Mouse (Mus musculus): Measurements from ENCODE around the gene Rab11a. TPM values are rescaled to one million over a fixed set of nuclear protein-coding genes. Genes with fewer than 3 reads are reported as not detected.

Rab11a gene
- polyA plus RNA-seq, 2 experiments = 243 to 434 TPM

GRCm38 (mm10) chr9:64778151-64778550 is 40.6 kb upstream of the Rab11a start:
- H3K4me2 ChIP-seq (replicated peaks; ENCODE audit: low read depth, low read length, severe bottlenecking) = no peak overlapping the region
- H3K9me3 ChIP-seq (ENCODE audit: control insufficient read depth, low read length) = no peaks in the 10 kb centered on the region
- H3K9ac ChIP-seq (ENCODE audit: low read depth, low read length, severe bottlenecking) = no peak overlapping the region
- H3K4me3 ChIP-seq (replicated peaks; ENCODE audit: low read length) = no peak overlapping the region
- no peak overlapping the region for H3K27ac ChIP-seq (replicated peaks; ENCODE audit: low read depth, low read length)
- no peaks in the 10 kb centered on the region for H3K27me3 ChIP-seq (ENCODE audit: control insufficient read depth, insufficient read depth, low read length)
- ATAC-seq (ENCODE audit: low FRiP score, low read depth) (no peak), DNase-seq (ENCODE audit: low spot score) (no peak)
- H3K36me3 ChIP-seq (ENCODE audit: control insufficient read depth, insufficient read depth, low read length) = no peaks in the 10 kb centered on the region
- WGBS = 86% methylated on average over 1 of the region's 1 CpGs
- no peak for TF ChIP-seq POLR2A (IDR thresholded peaks at IDR 0.05; ENCODE audit: borderline replicate concordance, extremely low read depth, insufficient read depth, insufficient read length)
- H3K4me1 ChIP-seq (ENCODE audit: control insufficient read depth, insufficient read depth, low read length) = no peaks in the 10 kb centered on the region

- no peak overlapping the region for H3K9ac ChIP-seq (ENCODE audit: low read depth, low read length, severe bottlenecking)
- no peak for ATAC-seq (ENCODE audit: low FRiP score, low read depth)
- H3K27ac ChIP-seq (replicated peaks; ENCODE audit: low read depth, low read length) = no peak overlapping the region
- no peaks in the 10 kb centered on the region for H3K4me1 ChIP-seq (ENCODE audit: control insufficient read depth, insufficient read depth, low read length)
- H3K36me3 ChIP-seq (ENCODE audit: control insufficient read depth, insufficient read depth, low read length) = no peaks in the 10 kb centered on the region
- no peak for DNase-seq (ENCODE audit: low spot score)
- 84% methylated on average over 4 of the region's 4 CpGs for WGBS
- no peak overlapping the region for H3K4me2 ChIP-seq (replicated peaks; ENCODE audit: low read depth, low read length, severe bottlenecking)
- no peak overlapping the region for H3K4me3 ChIP-seq (replicated peaks; ENCODE audit: low read length)
- no peaks in the 10 kb centered on the region for H3K9me3 ChIP-seq (ENCODE audit: control insufficient read depth, low read length)
- TF ChIP-seq POLR2A (IDR thresholded peaks at IDR 0.05; ENCODE audit: borderline replicate concordance, extremely low read depth, insufficient read depth, insufficient read length) = no peak
- no peaks in the 10 kb centered on the region for H3K27me3 ChIP-seq (ENCODE audit: control insufficient read depth, insufficient read depth, low read length)
Measured at GRCm38 (mm10) chr9:64777441-64777987, 40.0 kb upstream of the Rab11a start.

- Histone ChIP-seq H3K9me3 (ENCODE audit: control insufficient read depth, low read length) (no peaks in the 10 kb centered on the region), H3K4me3 (replicated peaks; ENCODE audit: low read length) (no peak overlapping the region), H3K36me3 (ENCODE audit: control insufficient read depth, insufficient read depth, low read length) (no peaks in the 10 kb centered on the region), H3K27me3 (ENCODE audit: control insufficient read depth, insufficient read depth, low read length) (no peaks in the 10 kb centered on the region), H3K4me2 (replicated peaks; ENCODE audit: low read depth, low read length, severe bottlenecking) (no peak overlapping the region), H3K9ac (ENCODE audit: low read depth, low read length, severe bottlenecking) (no peak overlapping the region), H3K27ac (replicated peaks; ENCODE audit: low read depth, low read length) (no peak overlapping the region), H3K4me1 (ENCODE audit: control insufficient read depth, insufficient read depth, low read length) (no peaks in the 10 kb centered on the region)
- no peak for ATAC-seq (ENCODE audit: low FRiP score, low read depth)
- TF ChIP-seq POLR2A (IDR thresholded peaks at IDR 0.05; ENCODE audit: borderline replicate concordance, extremely low read depth, insufficient read depth, insufficient read length) = no peak
- 83% methylated on average over 4 of the region's 4 CpGs for WGBS
- no peak for DNase-seq (ENCODE audit: low spot score)
Measured at GRCm38 (mm10) chr9:64775491-64775890, 37.9 kb upstream of the Rab11a start.

- WGBS = 76% methylated on average over 2 of the region's 2 CpGs
- Histone ChIP-seq H3K27ac (replicated peaks; ENCODE audit: low read depth, low read length) (no peak overlapping the region), H3K4me1 (ENCODE audit: control insufficient read depth, insufficient read depth, low read length) (no peaks in the 10 kb centered on the region), H3K36me3 (ENCODE audit: control insufficient read depth, insufficient read depth, low read length) (no peaks in the 10 kb centered on the region), H3K4me2 (replicated peaks; ENCODE audit: low read depth, low read length, severe bottlenecking) (no peak overlapping the region), H3K4me3 (replicated peaks; ENCODE audit: low read length) (no peak overlapping the region), H3K9me3 (ENCODE audit: control insufficient read depth, low read length) (no peaks in the 10 kb centered on the region), H3K27me3 (ENCODE audit: control insufficient read depth, insufficient read depth, low read length) (no peaks in the 10 kb centered on the region), H3K9ac (ENCODE audit: low read depth, low read length, severe bottlenecking) (no peak overlapping the region)
- ATAC-seq (ENCODE audit: low FRiP score, low read depth) (no peak), DNase-seq (ENCODE audit: low spot score) (no peak)
- no peak for TF ChIP-seq POLR2A (IDR thresholded peaks at IDR 0.05; ENCODE audit: borderline replicate concordance, extremely low read depth, insufficient read depth, insufficient read length)
Measured at GRCm38 (mm10) chr9:64774883-64775282, 37.3 kb upstream of the Rab11a start.

GRCm38 (mm10) chr9:64774411-64774811 is 36.9 kb upstream of the Rab11a start:
- no peaks in the 10 kb centered on the region for H3K27me3 ChIP-seq (ENCODE audit: control insufficient read depth, insufficient read depth, low read length)
- H3K4me2 ChIP-seq (replicated peaks; ENCODE audit: low read depth, low read length, severe bottlenecking) = no peak overlapping the region
- H3K4me3 ChIP-seq (replicated peaks; ENCODE audit: low read length) = no peak overlapping the region
- 38% methylated on average over 5 of the region's 5 CpGs for WGBS
- H3K9ac ChIP-seq (ENCODE audit: low read depth, low read length, severe bottlenecking) = no peak overlapping the region
- H3K4me1 ChIP-seq (ENCODE audit: control insufficient read depth, insufficient read depth, low read length) = no peaks in the 10 kb centered on the region
- H3K36me3 ChIP-seq (ENCODE audit: control insufficient read depth, insufficient read depth, low read length) = no peaks in the 10 kb centered on the region
- DNase-seq (ENCODE audit: low spot score) (no peak), ATAC-seq (ENCODE audit: low FRiP score, low read depth) (no peak)
- TF ChIP-seq POLR2A (IDR thresholded peaks at IDR 0.05; ENCODE audit: borderline replicate concordance, extremely low read depth, insufficient read depth, insufficient read length) = no peak
- no peak overlapping the region for H3K27ac ChIP-seq (replicated peaks; ENCODE audit: low read depth, low read length)
- H3K9me3 ChIP-seq (ENCODE audit: control insufficient read depth, low read length) = no peaks in the 10 kb centered on the region

GRCm38 (mm10) chr9:64773936-64774335 is 36.4 kb upstream of the Rab11a start:
- H3K4me1 ChIP-seq (ENCODE audit: control insufficient read depth, insufficient read depth, low read length) = no peaks in the 10 kb centered on the region
- H3K9me3 ChIP-seq (ENCODE audit: control insufficient read depth, low read length) = no peaks in the 10 kb centered on the region
- H3K4me3 ChIP-seq (replicated peaks; ENCODE audit: low read length) = no peak overlapping the region
- TF ChIP-seq POLR2A (IDR thresholded peaks at IDR 0.05; ENCODE audit: borderline replicate concordance, extremely low read depth, insufficient read depth, insufficient read length) = no peak
- H3K4me2 ChIP-seq (replicated peaks; ENCODE audit: low read depth, low read length, severe bottlenecking) = no peak overlapping the region
- no peak overlapping the region for H3K9ac ChIP-seq (ENCODE audit: low read depth, low read length, severe bottlenecking)
- WGBS = 60% methylated on average over 4 of the region's 4 CpGs
- H3K36me3 ChIP-seq (ENCODE audit: control insufficient read depth, insufficient read depth, low read length) = no peaks in the 10 kb centered on the region
- ATAC-seq (ENCODE audit: low FRiP score, low read depth) = no peak
- H3K27me3 ChIP-seq (ENCODE audit: control insufficient read depth, insufficient read depth, low read length) = no peaks in the 10 kb centered on the region
- no peak for DNase-seq (ENCODE audit: low spot score)
- H3K27ac ChIP-seq (replicated peaks; ENCODE audit: low read depth, low read length) = no peak overlapping the region
